Mouse (Mus musculus) lung, embryonic 14.5 days (tissue): ENCODE measurements around the gene Cdc20b. TPM values are rescaled to one million over a fixed set of nuclear protein-coding genes. Genes with fewer than 3 reads are reported as not detected.

ENCODE experiments used
- ATAC-seq: fragments of 200-750 bp; cut with Nextera tagmentation; 2 replicates; pipeline ENCODE4 v1.8.0; 2017; ENCODE audit warnings: mild to moderate bottlenecking, moderate TSS enrichment, moderate library complexity; ENCODE audit not compliant: insufficient read depth
- DNase-seq: peaks from one replicate; pipeline ENCODE4 v3.0.0-alpha.2; 2015
- H3K27ac ChIP-seq: fragments of 300-500 bp; sonication (generic); 2 replicates; pipeline ENCODE4 v1.5.1; 2014; ENCODE audit warnings: low read depth, mild to moderate bottlenecking, moderate library complexity
- H3K27me3 ChIP-seq: fragments of 300-500 bp; sonication (generic); 2 replicates; pipeline ENCODE4 v1.6.1; 2014; ENCODE audit warnings: low read length, control low read depth; ENCODE audit not compliant: insufficient read depth
- H3K36me3 ChIP-seq: fragments of 300-500 bp; sonication (generic); 2 replicates; pipeline ENCODE4 v1.6.1; 2014; ENCODE audit warnings: control low read depth; ENCODE audit not compliant: insufficient read depth
- H3K4me1 ChIP-seq: fragments of 300-500 bp; sonication (generic); 2 replicates; pipeline ENCODE4 v1.6.1; 2014; ENCODE audit warnings: antibody characterized with exemption, control low read depth; ENCODE audit not compliant: insufficient read depth
- H3K4me2 ChIP-seq: fragments of 300-500 bp; sonication (generic); 2 replicates; pipeline ENCODE4 v1.6.1; 2014; ENCODE audit warnings: mild to moderate bottlenecking
- H3K4me3 ChIP-seq: fragments of 300-500 bp; sonication (generic); 2 replicates; pipeline ENCODE4 v1.5.1; 2014; ENCODE audit warnings: low read depth, low read length
- H3K9ac ChIP-seq: fragments of 300-500 bp; sonication (generic); 2 replicates; pipeline ENCODE4 v1.6.1; 2014
- H3K9me3 ChIP-seq: fragments of 300-500 bp; sonication (generic); 2 replicates; pipeline ENCODE4 v1.6.1; 2016; ENCODE audit warnings: low read depth, low read length, control low read depth
- CTCF ChIP-seq: IDR thresholded peaks from 2 replicates; pipeline ENCODE4 v1.5.1; 2016; ENCODE audit warnings: antibody characterized with exemption, low read depth
- WGBS: fragments of 180-500 bp; shearing (Covaris S2); extraction: QIAGEN DNeasy Blood & Tissue Kit; methylation state at CpG from one replicate; pipeline ENCODE4 v1.1.7; 2014; 5-methylcytosine and 5-hydroxymethylcytosine counted together
- polyA plus RNA-seq: library from polyadenylated mRNA; unstranded; fragments of >200 nt; fragmentation: Nextera tagmentation; extraction: Ambion mirVana; gene quantifications from 2 replicates; pipeline ENCODE4 v1.2.1, GENCODE M21; 2014

Gene Cdc20b
- polyA plus RNA-seq, 1 experiment from 2014 or later: not detected

- Histone ChIP-seq H3K4me3 (no peak overlapping the region), H3K36me3 (no peaks in the 10 kb centered on the region), H3K4me1 (no peaks in the 10 kb centered on the region), H3K9me3 (no peaks in the 10 kb centered on the region), H3K27ac (0 out of 2 replicates have a peak overlapping the region, but pooled peaks have one; percentile 36), H3K4me2 (no peak overlapping the region), H3K27me3 (no peaks in the 10 kb centered on the region), H3K9ac (no peak overlapping the region)
- WGBS: 61% methylated on average over 17 of the region's 17 CpGs
- ATAC-seq (no peak), DNase-seq (no peak)
- TF ChIP-seq CTCF: no peak
Measured at GRCm38 (mm10) chr13:113023274-113024143, 11.4 kb upstream of the Cdc20b start.

- Histone ChIP-seq H3K4me3 (peak overlapping the region; percentile 52), H3K9me3 (no peaks in the 10 kb centered on the region), H3K27me3 (peaks cover 38% of the 10 kb centered on the region), H3K4me1 (no peaks in the 10 kb centered on the region), H3K9ac (0 out of 2 replicates have a peak overlapping the region, but pooled peaks have one; percentile 54), H3K27ac (no peak overlapping the region), H3K36me3 (no peaks in the 10 kb centered on the region), H3K4me2 (peak overlapping the region; percentile 97)
- under 1% methylated on average over 7 of the region's 7 CpGs for WGBS
- no peak for TF ChIP-seq CTCF
- DNase-seq (no peak), ATAC-seq (0 out of 2 replicates have a peak, but pooled peaks have one; percentile 2)
Measured at GRCm38 (mm10) chr13:113031351-113031750, 3.6 kb upstream of the Cdc20b start.

GRCm38 (mm10) chr13:113031792-113032571, 2.9 kb upstream of the Cdc20b start:
- Histone ChIP-seq H3K36me3 (no peaks in the 10 kb centered on the region), H3K9ac (peak overlapping the region; percentile 54), H3K4me2 (peak overlapping the region; percentile 97), H3K4me3 (peak overlapping the region; percentile 52), H3K27ac (no peak overlapping the region), H3K9me3 (no peaks in the 10 kb centered on the region), H3K4me1 (no peaks in the 10 kb centered on the region), H3K27me3 (peaks cover 38% of the 10 kb centered on the region)
- no peak for TF ChIP-seq CTCF
- DNase-seq (peak; percentile 75), ATAC-seq (peak; percentile 49)
- 1% methylated on average over 40 of the region's 40 CpGs for WGBS

- Histone ChIP-seq H3K9me3 (no peaks in the 10 kb centered on the region), H3K9ac (no peak overlapping the region), H3K36me3 (no peaks in the 10 kb centered on the region), H3K27me3 (peaks cover 38% of the 10 kb centered on the region), H3K4me1 (no peaks in the 10 kb centered on the region), H3K27ac (no peak overlapping the region), H3K4me3 (no peak overlapping the region), H3K4me2 (no peak overlapping the region; the same call in 1 of the 2 replicates)
- DNase-seq (no peak), ATAC-seq (no peak)
- TF ChIP-seq CTCF: no peak
Measured at GRCm38 (mm10) chr13:113032831-113033230, 2.1 kb upstream of the Cdc20b start.

GRCm38 (mm10) chr13:113034271-113034886, 532 bp upstream of the Cdc20b start:
- no peaks in the 10 kb centered on the region for H3K4me1 ChIP-seq
- no peaks in the 10 kb centered on the region for H3K9me3 ChIP-seq
- ATAC-seq (no peak), DNase-seq (peak; percentile 55)
- no peaks in the 10 kb centered on the region for H3K36me3 ChIP-seq
- TF ChIP-seq CTCF: no peak
- peaks cover 38% of the 10 kb centered on the region for H3K27me3 ChIP-seq
- peak overlapping the region; percentile 44 for H3K9ac ChIP-seq
- under 1% methylated on average over 11 of the region's 11 CpGs for WGBS
- H3K4me2 ChIP-seq: peak overlapping the region; percentile 96
- peak overlapping the region; percentile 56 for H3K4me3 ChIP-seq
- H3K27ac ChIP-seq: no peak overlapping the region

GRCm38 (mm10) chr13:113035852-113036251, 941 bp downstream of the Cdc20b start:
- peak; percentile 87 for TF ChIP-seq CTCF
- peaks cover 38% of the 10 kb centered on the region for H3K27me3 ChIP-seq
- DNase-seq: peak; percentile 99
- no peak overlapping the region for H3K9ac ChIP-seq
- H3K4me1 ChIP-seq: no peaks in the 10 kb centered on the region
- WGBS: 1% methylated on average over 4 of the region's 4 CpGs
- peak; percentile 86 for ATAC-seq
- H3K36me3 ChIP-seq: no peaks in the 10 kb centered on the region
- H3K9me3 ChIP-seq: no peaks in the 10 kb centered on the region
- peak overlapping the region; percentile 96 for H3K4me2 ChIP-seq
- H3K27ac ChIP-seq: no peak overlapping the region
- peak overlapping the region; percentile 56 for H3K4me3 ChIP-seq
